Mouse (Mus musculus) neural tube, embryonic 14.5 days (tissue): Measurements from ENCODE around the gene Afmid. TPM values are rescaled to one million over a fixed set of nuclear protein-coding genes. Genes with fewer than 3 reads are reported as not detected.
A peak's percentile ranks its signal among the peaks of the same experiment; 100 is the strongest.

Experiments used
- ATAC-seq: fragments of 200-750 bp; cut with Nextera tagmentation; 2 replicates; pipeline ENCODE4 v1.8.0; 2017; ENCODE audit warnings: low read depth, mild to moderate bottlenecking, moderate TSS enrichment, moderate library complexity
- H3K27ac ChIP-seq: fragments of 300-500 bp; sonication (generic); 2 replicates; pipeline ENCODE4 v1.5.1; 2014; ENCODE audit warnings: low read depth, mild to moderate bottlenecking, control low read depth, low read length, moderate library complexity, mixed read lengths
- H3K27me3 ChIP-seq: fragments of 300-500 bp; sonication (generic); 2 replicates; pipeline ENCODE4 v1.6.1; 2014; ENCODE audit warnings: low read length; ENCODE audit not compliant: control insufficient read depth, insufficient read depth
- H3K36me3 ChIP-seq: fragments of 300-500 bp; sonication (generic); 2 replicates; pipeline ENCODE4 v1.6.1; 2014; ENCODE audit warnings: low read length, mixed read lengths; ENCODE audit not compliant: control insufficient read depth, insufficient read depth
- H3K4me1 ChIP-seq: fragments of 300-500 bp; sonication (generic); 2 replicates; pipeline ENCODE4 v1.6.1; 2014; ENCODE audit warnings: low read length; ENCODE audit not compliant: control insufficient read depth, insufficient read depth
- H3K4me2 ChIP-seq: fragments of 300-500 bp; sonication (generic); 2 replicates; pipeline ENCODE4 v1.6.1; 2014; ENCODE audit warnings: mild to moderate bottlenecking, low read depth, low read length, control low read depth
- H3K4me3 ChIP-seq: fragments of 300-500 bp; sonication (generic); 2 replicates; pipeline ENCODE4 v1.5.1; 2014; ENCODE audit warnings: low read depth, low read length, control low read depth, mixed read lengths
- H3K9ac ChIP-seq: fragments of 300-500 bp; sonication (generic); replicated peaks from 2 replicates; pipeline ENCODE4 v1.6.1; 2014; ENCODE audit warnings: low read depth, mild to moderate bottlenecking, control low read depth, low read length, mixed read lengths
- H3K9me3 ChIP-seq: fragments of 300-500 bp; sonication (generic); 2 replicates; pipeline ENCODE4 v1.6.1; 2016; ENCODE audit warnings: low read length; ENCODE audit not compliant: control insufficient read depth
- WGBS: fragments of 180-500 bp; shearing (Covaris S2); extraction: QIAGEN DNeasy Blood & Tissue Kit; methylation state at CpG from one replicate; pipeline ENCODE4 v1.1.7; 2014; 5-methylcytosine and 5-hydroxymethylcytosine counted together
- polyA plus RNA-seq: library from polyadenylated mRNA; unstranded; fragments of >200 nt; fragmentation: Nextera tagmentation; extraction: Ambion mirVana; gene quantifications from 2 replicates; pipeline ENCODE4 v1.2.1, GENCODE M21; 2014

The Afmid gene
- polyA plus RNA-seq, 1 experiment from 2014 or later: 6.9 TPM

GRCm38 (mm10) chr11:117888168-117888852 is 62.6 kb downstream of the Afmid start:
- no peak overlapping the region; the same call in 1 of the 2 replicates for H3K4me3 ChIP-seq

GRCm38 (mm10) chr11:117888853-117889822 is 63.4 kb downstream of the Afmid start:
- Histone ChIP-seq H3K9ac (0 out of 2 replicates have a peak overlapping the region, but pooled peaks have one; percentile 25), H3K4me3 (peak overlapping the region; percentile 3; the same call in 1 of the 2 replicates), H3K9me3 (no peaks in the 10 kb centered on the region), H3K4me1 (peaks cover 27% of the 10 kb centered on the region), H3K27ac (peak overlapping the region; percentile 41; the same call in 1 of the 2 replicates), H3K27me3 (no peaks in the 10 kb centered on the region), H3K36me3 (no peaks in the 10 kb centered on the region), H3K4me2 (peak overlapping the region; percentile 41)
- ATAC-seq: no peak
- WGBS: 6% methylated on average over 32 of the region's 33 CpGs

More at GRCm38 (mm10) chr11:117888168-117888852, 62.6 kb downstream of the Afmid start:
- ATAC-seq: no peak
- no peaks in the 10 kb centered on the region for H3K36me3 ChIP-seq
- H3K9ac ChIP-seq: 0 out of 2 replicates have a peak overlapping the region, but pooled peaks have one; percentile 25
- H3K9me3 ChIP-seq: no peaks in the 10 kb centered on the region
- H3K27me3 ChIP-seq: no peaks in the 10 kb centered on the region
- H3K4me1 ChIP-seq: peaks cover 27% of the 10 kb centered on the region
- H3K27ac ChIP-seq: no peak overlapping the region
- peak overlapping the region; percentile 41; the same call in 1 of the 2 replicates for H3K4me2 ChIP-seq
- 13% methylated on average over 20 of the region's 20 CpGs for WGBS

Other genes starting within 250 kb of the Afmid start
- 30.6 and 32.5 TPM in 2 replicates for gene Tnrc6c, start 171.6 kb upstream of the Afmid start, polyA plus RNA-seq
- 0.64 and 1.7 TPM in 2 replicates for gene Tmc8, start 43.8 kb upstream of the Afmid start, polyA plus RNA-seq
- gene Tmc6, start 43.7 kb upstream of the Afmid start, polyA plus RNA-seq: 3.9 and 4.8 TPM in 2 replicates
- gene 6030468B19Rik, start 28.3 kb upstream of the Afmid start, polyA plus RNA-seq: not detected in 2 replicates
- 0.68 and 1.2 TPM in 2 replicates for gene Gm20708, start 16.3 kb upstream of the Afmid start, polyA plus RNA-seq
- 9.7 and 15.8 TPM in 2 replicates for gene Syngr2, start 16.3 kb upstream of the Afmid start, polyA plus RNA-seq
- gene Tk1, start 168 bp downstream of the Afmid start, polyA plus RNA-seq: 6.8 and 12.0 TPM in 2 replicates
- gene Birc5, start 23.3 kb downstream of the Afmid start, polyA plus RNA-seq: 14.9 and 26.1 TPM in 2 replicates
- 0.15 TPM in 1 of 2 replicates, not detected in the other for gene Tmem235, start 34.8 kb downstream of the Afmid start, polyA plus RNA-seq
- 3.8 and 4.2 TPM in 2 replicates for gene Tha1, start 47.6 kb downstream of the Afmid start, polyA plus RNA-seq
- gene Socs3, start 144.1 kb downstream of the Afmid start, polyA plus RNA-seq: 2.2 and 5.1 TPM in 2 replicates
- 49.9 and 52.6 TPM in 2 replicates for gene Pgs1, start 160.4 kb downstream of the Afmid start, polyA plus RNA-seq